Mouse (Mus musculus): ENCODE measurements around the gene Wwox. TPM values are rescaled to one million over a fixed set of nuclear protein-coding genes. Genes with fewer than 3 reads are reported as not detected.
A peak's percentile ranks its signal among the peaks of the same experiment; 100 is the strongest.

The Wwox gene
- polyA plus RNA-seq, 1 experiment: 13.5 TPM

- H3K27ac ChIP-seq (ENCODE audit: control insufficient read depth, insufficient read depth, low read depth, low read length, poor library complexity): no peak overlapping the region
- 15% methylated on average over 6 of the region's 6 CpGs for WGBS
- H3K4me3 ChIP-seq (replicated peaks; ENCODE audit: control insufficient read depth, low read depth, low read length): peak overlapping the region; percentile 20
- H3K4me1 ChIP-seq (ENCODE audit: control insufficient read depth, insufficient read depth, low read length): no peaks in the 10 kb centered on the region; the same call in 1 of the 2 replicates
- TF ChIP-seq POLR2A (IDR thresholded peaks at IDR 0.05; ENCODE audit: borderline replicate concordance, control insufficient read depth, low read depth, low read length) (no peak), CTCF (IDR thresholded peaks at IDR 0.05; ENCODE audit: control insufficient read depth, insufficient read depth, low read length) (no peak)
These were observed 20.6 kb upstream of the Wwox start for GRCm38 (mm10) chr8:114418904-114419303.

DNA sequence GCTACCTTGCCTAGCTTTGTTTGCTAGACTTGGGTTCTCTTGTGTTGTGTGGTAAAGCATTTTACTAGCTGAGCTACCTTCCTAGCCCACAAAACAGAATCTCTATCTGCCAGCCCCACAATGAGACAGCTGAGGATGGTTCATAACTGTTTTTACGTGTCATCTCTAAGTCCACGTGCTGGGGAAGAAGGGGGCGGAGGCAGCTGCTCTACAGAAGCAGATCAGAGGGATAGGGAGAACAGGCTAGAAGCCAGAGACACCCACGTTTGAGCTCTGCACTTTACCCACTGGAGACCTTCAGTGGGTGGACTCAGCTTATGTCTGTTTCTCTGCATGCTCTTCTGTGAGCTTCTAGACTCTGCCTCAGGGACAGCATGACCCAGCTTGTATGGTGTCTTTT is 17.9 kb upstream of the Wwox start:
- H3K4me1 ChIP-seq (ENCODE audit: control insufficient read depth, insufficient read depth, low read length): no peaks in the 10 kb centered on the region; the same call in 1 of the 2 replicates
- no peak overlapping the region for H3K27ac ChIP-seq (ENCODE audit: control insufficient read depth, insufficient read depth, low read depth, low read length, poor library complexity)
- H3K4me3 ChIP-seq (replicated peaks; ENCODE audit: control insufficient read depth, low read depth, low read length): no peak overlapping the region
- TF ChIP-seq CTCF (IDR thresholded peaks at IDR 0.05; ENCODE audit: control insufficient read depth, insufficient read depth, low read length) (no peak), POLR2A (IDR thresholded peaks at IDR 0.05; ENCODE audit: borderline replicate concordance, control insufficient read depth, low read depth, low read length) (no peak)
- 53% methylated on average over 4 of the region's 4 CpGs for WGBS

DNA sequence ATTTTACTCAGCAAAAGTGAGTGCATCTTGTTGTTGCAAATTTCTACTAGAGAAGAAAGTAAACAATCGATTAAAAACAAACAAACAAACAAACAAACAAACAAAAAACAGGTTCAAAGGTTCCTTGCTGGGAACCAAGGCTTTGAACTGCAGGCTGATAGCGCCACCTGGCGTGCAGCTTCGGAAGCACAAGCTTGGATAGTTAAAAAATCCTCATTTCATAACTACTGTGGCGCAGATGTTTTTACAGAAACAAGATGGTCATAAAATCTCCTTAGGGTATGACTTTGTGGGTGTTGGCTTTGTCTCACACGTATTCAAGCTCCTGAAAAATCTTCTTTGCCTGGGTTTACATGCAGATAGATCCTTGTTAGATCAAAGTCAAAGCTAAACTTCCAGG is 1.2 kb upstream of the Wwox start:
- WGBS: 2% methylated on average over 6 of the region's 6 CpGs
- no peak for TF ChIP-seq POLR2A (IDR thresholded peaks at IDR 0.05; ENCODE audit: borderline replicate concordance, control insufficient read depth, low read depth, low read length)
- peak; percentile 92 for TF ChIP-seq CTCF (IDR thresholded peaks at IDR 0.05; ENCODE audit: control insufficient read depth, insufficient read depth, low read length)
- no peak overlapping the region for H3K4me3 ChIP-seq (replicated peaks; ENCODE audit: control insufficient read depth, low read depth, low read length)

GRCm38 (mm10) chr8:114440205-114440589 is 742 bp downstream of the Wwox start:
- WGBS: 15% methylated on average over 5 of the region's 5 CpGs
- H3K4me3 ChIP-seq (replicated peaks; ENCODE audit: control insufficient read depth, low read depth, low read length): peak overlapping the region; percentile 96
- peaks cover 2% of the 10 kb centered on the region; the same call in 1 of the 2 replicates for H3K4me1 ChIP-seq (ENCODE audit: control insufficient read depth, insufficient read depth, low read length)
- TF ChIP-seq CTCF (IDR thresholded peaks at IDR 0.05; ENCODE audit: control insufficient read depth, insufficient read depth, low read length) (no peak), POLR2A (IDR thresholded peaks at IDR 0.05; ENCODE audit: borderline replicate concordance, control insufficient read depth, low read depth, low read length) (no peak)
- H3K27ac ChIP-seq (ENCODE audit: control insufficient read depth, insufficient read depth, low read depth, low read length, poor library complexity): no peak overlapping the region; the same call in 1 of the 2 replicates

More for the DNA sequence above, 1.2 kb upstream of the Wwox start:
- Histone ChIP-seq H3K27ac (ENCODE audit: control insufficient read depth, insufficient read depth, low read depth, low read length, poor library complexity) (no peak overlapping the region), H3K4me1 (ENCODE audit: control insufficient read depth, insufficient read depth, low read length) (peaks cover 2% of the 10 kb centered on the region; the same call in 1 of the 2 replicates)

DNA sequence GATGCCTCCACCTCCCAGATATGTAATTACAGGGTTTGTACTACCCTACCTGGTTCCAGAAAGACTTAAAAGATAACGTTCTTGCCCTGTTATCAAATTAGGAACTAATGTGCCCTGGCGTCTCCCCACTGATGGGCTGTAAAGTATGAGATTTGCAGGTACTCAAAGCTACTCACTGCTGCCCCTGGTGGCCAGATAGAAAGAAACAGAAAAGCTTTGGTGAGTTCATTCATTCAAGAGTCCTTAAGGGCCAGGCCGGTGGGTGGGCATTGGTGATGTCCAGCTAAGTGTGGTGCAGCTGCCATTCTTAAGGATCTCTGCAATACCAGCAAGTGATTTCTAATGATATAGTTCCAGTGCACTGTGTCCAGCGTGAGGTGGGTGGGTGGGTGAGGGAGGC is 2.2 kb downstream of the Wwox start:
- Histone ChIP-seq H3K4me1 (ENCODE audit: control insufficient read depth, insufficient read depth, low read length) (peaks cover 2% of the 10 kb centered on the region; the same call in 1 of the 2 replicates), H3K4me3 (replicated peaks; ENCODE audit: control insufficient read depth, low read depth, low read length) (no peak overlapping the region), H3K27ac (ENCODE audit: control insufficient read depth, insufficient read depth, low read depth, low read length, poor library complexity) (no peak overlapping the region)
- TF ChIP-seq CTCF (IDR thresholded peaks at IDR 0.05; ENCODE audit: control insufficient read depth, insufficient read depth, low read length) (peak; percentile 42), POLR2A (IDR thresholded peaks at IDR 0.05; ENCODE audit: borderline replicate concordance, control insufficient read depth, low read depth, low read length) (no peak)
- 75% methylated on average over 4 of the region's 4 CpGs for WGBS

DNA sequence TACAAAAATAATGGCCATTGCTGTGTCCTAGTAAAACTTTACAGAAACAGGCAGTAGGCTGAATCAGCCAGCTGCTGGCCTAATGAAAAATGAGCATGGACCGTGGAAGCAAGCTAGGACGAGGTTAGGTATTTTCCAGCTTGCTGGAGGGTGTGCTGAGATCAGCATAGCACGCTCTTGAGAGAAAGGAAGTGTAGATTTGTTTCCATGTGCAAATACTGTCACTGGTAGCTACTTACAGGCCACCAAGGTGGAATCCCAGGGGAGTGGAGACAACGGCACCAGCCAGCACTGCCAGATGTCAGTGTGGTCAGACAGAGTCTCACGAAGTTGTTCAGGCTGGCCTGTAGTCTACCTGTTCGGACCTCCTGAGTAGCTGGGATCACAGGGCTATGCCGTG is 7.4 kb downstream of the Wwox start:
- Histone ChIP-seq H3K4me3 (replicated peaks; ENCODE audit: control insufficient read depth, low read depth, low read length) (no peak overlapping the region), H3K4me1 (ENCODE audit: control insufficient read depth, insufficient read depth, low read length) (peaks cover 2% of the 10 kb centered on the region; the same call in 1 of the 2 replicates), H3K27ac (ENCODE audit: control insufficient read depth, insufficient read depth, low read depth, low read length, poor library complexity) (no peak overlapping the region)
- TF ChIP-seq CTCF (IDR thresholded peaks at IDR 0.05; ENCODE audit: control insufficient read depth, insufficient read depth, low read length): no peak
- TF ChIP-seq POLR2A (IDR thresholded peaks at IDR 0.05; ENCODE audit: borderline replicate concordance, control insufficient read depth, low read depth, low read length): no peak
- WGBS: 78% methylated on average over 7 of the region's 7 CpGs

- Histone ChIP-seq H3K27ac (ENCODE audit: control insufficient read depth, insufficient read depth, low read depth, low read length, poor library complexity) (no peak overlapping the region), H3K4me3 (replicated peaks; ENCODE audit: control insufficient read depth, low read depth, low read length) (no peak overlapping the region), H3K4me1 (ENCODE audit: control insufficient read depth, insufficient read depth, low read length) (no peaks in the 10 kb centered on the region)
- 90% methylated on average over 8 of the region's 8 CpGs for WGBS
- TF ChIP-seq CTCF (IDR thresholded peaks at IDR 0.05; ENCODE audit: control insufficient read depth, insufficient read depth, low read length) (no peak), POLR2A (IDR thresholded peaks at IDR 0.05; ENCODE audit: borderline replicate concordance, control insufficient read depth, low read depth, low read length) (no peak)
These were observed 12.8 kb downstream of the Wwox start for GRCm38 (mm10) chr8:114452278-114452677.

- no peak overlapping the region for H3K27ac ChIP-seq (ENCODE audit: control insufficient read depth, insufficient read depth, low read depth, low read length, poor library complexity)
- no peak overlapping the region for H3K4me3 ChIP-seq (replicated peaks; ENCODE audit: control insufficient read depth, low read depth, low read length)
- no peaks in the 10 kb centered on the region for H3K4me1 ChIP-seq (ENCODE audit: control insufficient read depth, insufficient read depth, low read length)
- TF ChIP-seq CTCF (IDR thresholded peaks at IDR 0.05; ENCODE audit: control insufficient read depth, insufficient read depth, low read length): peak; percentile 42
- no peak for TF ChIP-seq POLR2A (IDR thresholded peaks at IDR 0.05; ENCODE audit: borderline replicate concordance, control insufficient read depth, low read depth, low read length)
- 30% methylated on average over 9 of the region's 9 CpGs for WGBS
These were observed 13.3 kb downstream of the Wwox start for GRCm38 (mm10) chr8:114452781-114453221.

GRCm38 (mm10) chr8:114455302-114455701 is 15.8 kb downstream of the Wwox start:
- Histone ChIP-seq H3K27ac (ENCODE audit: control insufficient read depth, insufficient read depth, low read depth, low read length, poor library complexity) (no peak overlapping the region), H3K4me1 (ENCODE audit: control insufficient read depth, insufficient read depth, low read length) (no peaks in the 10 kb centered on the region), H3K4me3 (replicated peaks; ENCODE audit: control insufficient read depth, low read depth, low read length) (no peak overlapping the region)
- no peak for TF ChIP-seq CTCF (IDR thresholded peaks at IDR 0.05; ENCODE audit: control insufficient read depth, insufficient read depth, low read length)
- no peak for TF ChIP-seq POLR2A (IDR thresholded peaks at IDR 0.05; ENCODE audit: borderline replicate concordance, control insufficient read depth, low read depth, low read length)
- 84% methylated on average over 8 of the region's 8 CpGs for WGBS
